Mouse (Mus musculus) kidney, adult 2 months (tissue): Measurements from ENCODE around the gene Hoxc11.

ENCODE experiments used
- CTCF ChIP-seq: fragments of 200-500 bp; conservative IDR thresholded peaks from 2 replicates; pipeline ENCODE4 v1.5.1; 2011; ENCODE audit warnings: low read depth, mild to moderate bottlenecking, control low read depth, low read length, moderate library complexity, mixed read lengths; ENCODE audit not compliant: insufficient read depth, insufficient read length
- POLR2A ChIP-seq: fragments of 200-500 bp; IDR thresholded peaks from one replicate; pipeline ENCODE4 v1.6.1; 2011; ENCODE audit warnings: low read depth, low read length, control low read depth

DNA sequence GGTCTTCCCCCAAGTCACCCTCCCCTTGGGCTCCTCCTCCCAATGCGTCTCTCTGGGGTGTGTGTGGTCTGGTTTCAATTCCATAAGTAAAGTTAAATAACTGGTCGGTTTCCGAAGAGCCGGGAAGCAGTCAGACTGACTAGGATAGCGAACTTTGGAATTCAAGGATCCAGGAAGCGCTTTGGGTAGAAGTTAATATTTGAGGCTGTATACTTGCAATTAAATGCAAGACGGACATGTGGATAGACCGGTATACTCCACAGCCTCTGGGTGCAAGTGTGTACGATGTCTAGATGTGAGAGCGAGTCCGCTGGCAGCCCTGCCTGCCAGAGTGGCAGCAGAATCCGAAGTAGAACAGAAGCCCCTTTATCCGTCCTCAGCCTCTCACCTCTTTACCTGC is 8.3 kb downstream of the Hoxc11 start:
- no peak for TF ChIP-seq POLR2A
- no peak for TF ChIP-seq CTCF
